Mouse (Mus musculus) urinary bladder, adult 2 months (tissue): Measurements from ENCODE around the gene Tmem123. TPM values are rescaled to one million over a fixed set of nuclear protein-coding genes. Genes with fewer than 3 reads are reported as not detected.

Experiments used
- DNase-seq: peaks from one replicate; pipeline ENCODE4 v3.0.0; 2022; ENCODE audit warnings: low spot score
- polyA plus RNA-seq: library from polyadenylated mRNA; depleted of rRNA; stranded (reverse); fragments of >200 nt; gene quantifications from 2 replicates; pipeline ENCODE4 v1.2.3, GENCODE M21; 2012

The Tmem123 gene
- polyA plus RNA-seq, 1 experiment: 359 TPM

- no peak for DNase-seq
Observed at GRCm38 (mm10) chr9:7775011-7775410, 11.2 kb downstream of the Tmem123 start.

- DNase-seq: no peak
Observed at GRCm38 (mm10) chr9:7775986-7776385, 12.1 kb downstream of the Tmem123 start.

GRCm38 (mm10) chr9:7776940-7777339 lies 13.1 kb downstream of the Tmem123 start:
- DNase-seq: no peak

- DNase-seq: no peak
Observed at GRCm38 (mm10) chr9:7777652-7778051, 13.8 kb downstream of the Tmem123 start.

GRCm38 (mm10) chr9:7778771-7779170 lies 14.9 kb downstream of the Tmem123 start:
- DNase-seq: no peak

- DNase-seq: no peak
Observed at GRCm38 (mm10) chr9:7779786-7780185, 15.9 kb downstream of the Tmem123 start.

GRCm38 (mm10) chr9:7780250-7781150 lies 16.7 kb downstream of the Tmem123 start:
- DNase-seq: no peak

GRCm38 (mm10) chr9:7783823-7784614 lies 20.2 kb downstream of the Tmem123 start:
- DNase-seq: no peak

- no peak for DNase-seq
Observed at GRCm38 (mm10) chr9:7784615-7785012, 20.8 kb downstream of the Tmem123 start.

GRCm38 (mm10) chr9:7785396-7785795 lies 21.6 kb downstream of the Tmem123 start:
- DNase-seq: no peak

GRCm38 (mm10) chr9:7786086-7786485 lies 22.2 kb downstream of the Tmem123 start:
- DNase-seq: no peak

- DNase-seq: no peak
Observed at GRCm38 (mm10) chr9:7788411-7788810, 24.6 kb downstream of the Tmem123 start.

GRCm38 (mm10) chr9:7789764-7790575 lies 26.1 kb downstream of the Tmem123 start:
- DNase-seq: no peak

- no peak for DNase-seq
Observed at GRCm38 (mm10) chr9:7790580-7791084, 26.8 kb downstream of the Tmem123 start.

GRCm38 (mm10) chr9:7793561-7793960 lies 29.7 kb downstream of the Tmem123 start:
- no peak for DNase-seq

- DNase-seq: no peak
Observed at GRCm38 (mm10) chr9:7795581-7795980, 31.7 kb downstream of the Tmem123 start.

GRCm38 (mm10) chr9:7796129-7796864 lies 32.5 kb downstream of the Tmem123 start:
- no peak for DNase-seq

GRCm38 (mm10) chr9:7797542-7797941 lies 33.7 kb downstream of the Tmem123 start:
- DNase-seq: no peak

- DNase-seq: no peak
Observed at GRCm38 (mm10) chr9:7798555-7798954, 34.7 kb downstream of the Tmem123 start.

- no peak for DNase-seq
Observed at GRCm38 (mm10) chr9:7805101-7805506, 41.3 kb downstream of the Tmem123 start.

- no peak for DNase-seq
Observed at GRCm38 (mm10) chr9:7822758-7823157, 58.9 kb downstream of the Tmem123 start.
